Mouse (Mus musculus) MEL (cell line): ENCODE measurements around the gene Myg1.

Source experiments
- CTCF ChIP-seq, 3 experiments: IDR thresholded peaks in 2 of 3; conservative IDR thresholded peaks in 1 of 3; 2 replicates each; pipeline ENCODE4 v1.5.1; 2011 to 2012; ENCODE audit warnings: low read length in 3 of 3, low read depth in 2 of 3, mild to moderate bottlenecking in 2 of 3, improper control_type of control experiment in 1 of 3, inconsistent platforms in 1 of 3, mixed read lengths in 1 of 3, moderate library complexity in 1 of 3; ENCODE audit not compliant: control insufficient read depth in 1 of 3, insufficient read depth in 1 of 3, poor library complexity in 1 of 3, severe bottlenecking in 1 of 3
- EP300 ChIP-seq, 2 experiments: IDR thresholded peaks; 2 replicates each; pipeline ENCODE4 v1.6.1; 2011; ENCODE audit warnings: improper control_type of control experiment in 2 of 2, low read length in 2 of 2, low read depth in 1 of 2, mild to moderate bottlenecking in 1 of 2
- HCFC1 ChIP-seq: IDR thresholded peaks from 2 replicates; pipeline ENCODE4 v1.6.1; 2012; ENCODE audit warnings: low read depth, mild to moderate bottlenecking, inconsistent platforms, low read length, improper control_type of control experiment, moderate library complexity
- MAZ ChIP-seq: IDR thresholded peaks from 2 replicates; pipeline ENCODE4 v1.6.1; 2012; ENCODE audit warnings: low read depth, mild to moderate bottlenecking, inconsistent platforms, low read length, improper control_type of control experiment

- TF ChIP-seq CTCF (IDR thresholded peaks at IDR 0.05 in 2 of 3, conservative IDR thresholded peaks at IDR 0.05 in 1 of 3; ENCODE audit: control insufficient read depth in 1 of 3, insufficient read depth in 1 of 3, low read depth in 2 of 3, low read length in 3 of 3, poor library complexity in 1 of 3, severe bottlenecking in 1 of 3) (no peak), EP300 (IDR thresholded peaks at IDR 0.05; ENCODE audit: low read depth in 1 of 2, low read length in 2 of 2) (no peak), HCFC1 (no peak), MAZ (no peak)
These were observed 3.7 kb downstream of the Myg1 start for GRCm38 (mm10) chr15:102335254-102335653.
